Mouse (Mus musculus) layer of hippocampus, adult 8-10 months (tissue): ENCODE results near the gene Paqr5. TPM values are rescaled to one million over a fixed set of nuclear protein-coding genes. Genes with fewer than 3 reads are reported as not detected.

ENCODE experiments used
- DNase-seq, 2 experiments: peaks; one replicate each; pipeline ENCODE4 v3.0.0; 2022; ENCODE audit warnings: low spot score in 2 of 2
- total RNA-seq, 4 experiments: library from RNA; stranded (reverse); gene quantifications; 2 replicates each; pipeline ENCODE4 v1.2.4; 2022

Paqr5 gene
- total RNA-seq, 4 experiments from 2014 or later, result 3.7 to 6.2 (median 4.3) TPM

- DNase-seq, result no peak
Measured at GRCm38 (mm10) chr9:61910526-61911256, 116.0 kb downstream of the Paqr5 start.

DNA sequence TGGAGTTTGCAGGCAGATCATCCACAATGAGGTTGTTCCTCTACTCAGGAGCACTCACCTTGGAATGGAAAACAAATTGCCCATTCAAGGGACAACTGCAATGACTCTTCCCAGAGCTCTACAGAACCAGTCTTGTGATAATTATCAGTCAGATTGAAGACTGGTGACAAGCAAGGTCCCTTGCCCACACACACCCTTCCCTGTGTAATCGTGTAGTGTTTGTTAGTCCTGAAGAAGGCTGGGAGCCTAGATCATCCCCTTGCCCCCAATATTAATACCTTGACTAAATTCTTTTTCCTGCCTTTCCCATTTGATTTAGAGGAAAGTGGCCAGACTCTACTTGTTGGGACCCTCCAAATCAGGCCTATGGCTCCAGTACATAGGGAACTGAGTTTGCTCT lies 117.0 kb downstream of the Paqr5 start:
- DNase-seq, result no peak

DNA sequence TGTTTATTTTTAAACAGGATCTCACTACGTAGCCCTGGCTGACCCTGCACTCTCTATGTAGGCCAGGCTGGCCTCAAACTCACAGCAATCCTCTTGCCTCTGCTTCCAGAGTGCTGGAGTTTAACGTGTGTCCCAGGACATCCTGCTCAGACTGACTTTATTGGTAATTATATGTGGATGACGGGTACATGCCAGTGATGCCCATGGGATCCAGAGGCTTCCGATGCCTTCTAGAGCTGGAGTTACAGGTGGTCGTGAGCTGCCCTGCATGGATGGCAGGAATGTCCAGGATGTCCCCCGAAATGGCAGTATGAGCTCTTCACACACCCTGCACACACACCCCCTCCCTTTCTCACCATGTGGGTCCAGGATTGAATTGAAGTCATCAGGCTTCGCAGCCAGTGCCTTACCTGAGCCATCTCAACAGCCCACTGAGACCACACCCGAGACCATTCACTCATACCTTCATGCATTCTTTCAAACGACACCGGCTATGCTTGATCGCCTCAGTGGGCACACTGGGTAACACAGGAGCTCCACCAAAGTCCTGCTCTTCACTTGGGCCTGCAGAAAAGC lies 117.7 kb downstream of the Paqr5 start:
- no peak for DNase-seq

- no peak for DNase-seq
Measured at GRCm38 (mm10) chr9:61908341-61908740, 118.3 kb downstream of the Paqr5 start.

- DNase-seq, result no peak
Measured at GRCm38 (mm10) chr9:61907621-61908295, 118.9 kb downstream of the Paqr5 start.

- DNase-seq, result no peak
Measured at GRCm38 (mm10) chr9:61906912-61907311, 119.7 kb downstream of the Paqr5 start.

- no peak for DNase-seq
Measured at GRCm38 (mm10) chr9:61905576-61905975, 121.1 kb downstream of the Paqr5 start.

GRCm38 (mm10) chr9:61904201-61904600 lies 122.5 kb downstream of the Paqr5 start:
- DNase-seq, result no peak

Other genes starting within 250 kb of the Paqr5 start
- 1,000 to 10,000 TPM; 1,353 to 1,799 (median 1,659) TPM for gene Rplp1, start 112.3 kb downstream of the Paqr5 start, total RNA-seq
- gene Kif23, start 80.1 kb downstream of the Paqr5 start, total RNA-seq, result 1 to 10 TPM in 3 of 4 experiments, under 1 TPM in 1; 0.91 to 2.7 (median 1.9) TPM
- gene Glce, start 95.8 kb upstream of the Paqr5 start, total RNA-seq, result 10 to 100 TPM; 22.8 to 25.0 (median 24.5) TPM